Mouse (Mus musculus) small intestine, adult 2 months (tissue): ENCODE results near the gene Mcrs1.

Experiments used
- CTCF ChIP-seq: fragments of 200-500 bp; IDR thresholded peaks from 2 replicates; pipeline ENCODE4 v1.5.1; 2012; ENCODE audit warnings: low read depth, mild to moderate bottlenecking, control low read depth, inconsistent platforms, low read length, moderate library complexity, mixed read lengths; ENCODE audit not compliant: insufficient replicate concordance, insufficient read length; ENCODE audit errors: extremely low read depth
- POLR2A ChIP-seq: fragments of 200-500 bp; IDR thresholded peaks from 2 replicates; pipeline ENCODE4 v1.6.1; 2012; ENCODE audit warnings: low read depth, mild to moderate bottlenecking, control low read depth, inconsistent platforms, low read length, moderate library complexity

DNA sequence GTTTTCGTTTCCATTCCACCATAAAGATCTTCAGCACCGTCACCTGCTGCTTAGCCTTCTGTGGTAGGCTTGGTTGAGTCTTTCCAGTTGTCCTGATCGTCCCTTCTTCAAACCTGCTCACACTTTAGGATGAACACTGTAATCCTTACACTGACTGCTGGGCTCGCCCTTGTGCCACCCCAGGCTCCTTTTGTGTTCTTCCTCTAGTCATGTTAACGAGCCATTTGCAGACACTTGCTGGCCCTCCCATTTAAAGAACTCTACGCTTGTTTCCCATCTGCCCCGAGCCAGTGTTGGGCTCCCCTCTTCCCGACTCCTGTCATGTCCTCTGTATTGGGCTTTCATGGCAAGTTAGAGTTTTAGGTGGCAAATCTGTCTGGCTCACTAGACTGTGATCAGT is 45.8 kb downstream of the Mcrs1 start:
- TF ChIP-seq POLR2A = no peak
- TF ChIP-seq CTCF = no peak
